Mouse (Mus musculus) lung, postnatal 36 days (tissue): ENCODE measurements around the gene Smarca4.

Source experiments
- DNase-seq: peaks from one replicate; pipeline ENCODE4 v3.0.0; 2022; ENCODE audit warnings: mixed read lengths

Gene Smarca4

DNA sequence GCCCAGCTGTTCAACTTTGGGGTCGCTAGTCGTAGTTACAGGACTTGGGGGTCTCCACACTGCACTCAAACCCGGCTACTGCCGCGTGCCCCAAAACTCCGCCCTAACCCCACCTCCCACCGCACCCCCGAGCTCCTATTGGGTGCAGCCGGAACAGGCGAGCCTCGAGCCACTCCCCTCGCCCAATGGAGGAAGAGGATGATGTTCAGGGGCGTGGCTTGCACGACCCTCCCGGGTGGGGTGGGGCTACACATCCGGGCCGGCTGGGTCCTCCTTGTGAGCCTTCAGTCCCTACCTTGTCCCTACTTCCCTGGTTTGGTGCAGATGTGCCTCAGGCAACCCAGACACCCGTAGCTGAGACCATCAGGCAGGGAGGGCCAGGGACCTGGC lies 108.2 kb downstream of the Smarca4 start:
- DNase-seq: peak; percentile 95

DNA sequence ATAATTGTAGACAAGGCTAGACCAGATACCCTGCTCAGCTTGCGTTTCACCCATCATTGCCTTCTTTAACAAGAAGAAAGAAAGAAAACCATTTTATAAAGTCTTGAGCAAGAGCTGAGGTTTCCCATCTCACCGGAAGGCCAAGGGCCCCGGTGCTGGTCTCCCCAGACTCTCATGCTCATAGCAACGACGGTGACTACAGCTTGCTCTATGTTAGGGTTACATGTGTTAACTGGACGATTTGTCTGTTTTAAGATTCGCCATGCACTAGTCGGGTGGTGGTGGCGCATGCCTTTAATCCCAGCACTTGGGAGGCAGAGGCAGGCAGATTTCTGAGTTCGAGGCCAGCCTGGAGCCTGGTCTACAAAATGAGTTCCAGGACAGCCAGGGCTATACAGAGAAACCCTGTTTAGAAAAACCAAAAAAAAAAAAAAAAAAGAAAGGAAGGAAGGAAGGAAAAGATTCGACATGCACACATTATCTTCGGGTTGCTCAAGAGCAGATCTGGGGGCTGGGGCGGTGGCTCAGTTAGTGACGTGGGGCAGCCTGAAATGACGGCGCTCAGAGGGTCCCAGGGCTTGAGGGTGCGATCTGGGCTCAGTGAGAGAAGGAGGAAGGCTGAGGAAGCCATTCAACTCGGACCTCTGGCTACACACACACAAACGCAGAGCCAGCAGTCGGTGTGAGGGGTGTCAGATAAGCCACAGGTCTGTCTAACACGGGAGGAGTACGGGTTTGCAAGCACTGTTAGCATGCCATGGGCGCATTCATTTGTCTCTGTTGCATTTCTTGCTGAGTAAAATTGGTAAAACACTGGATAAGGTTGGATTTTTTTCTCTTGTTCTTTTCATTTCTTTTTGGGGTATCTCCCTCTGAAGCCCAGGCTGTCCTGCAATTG lies 109.5 kb downstream of the Smarca4 start:
- no peak for DNase-seq

DNA sequence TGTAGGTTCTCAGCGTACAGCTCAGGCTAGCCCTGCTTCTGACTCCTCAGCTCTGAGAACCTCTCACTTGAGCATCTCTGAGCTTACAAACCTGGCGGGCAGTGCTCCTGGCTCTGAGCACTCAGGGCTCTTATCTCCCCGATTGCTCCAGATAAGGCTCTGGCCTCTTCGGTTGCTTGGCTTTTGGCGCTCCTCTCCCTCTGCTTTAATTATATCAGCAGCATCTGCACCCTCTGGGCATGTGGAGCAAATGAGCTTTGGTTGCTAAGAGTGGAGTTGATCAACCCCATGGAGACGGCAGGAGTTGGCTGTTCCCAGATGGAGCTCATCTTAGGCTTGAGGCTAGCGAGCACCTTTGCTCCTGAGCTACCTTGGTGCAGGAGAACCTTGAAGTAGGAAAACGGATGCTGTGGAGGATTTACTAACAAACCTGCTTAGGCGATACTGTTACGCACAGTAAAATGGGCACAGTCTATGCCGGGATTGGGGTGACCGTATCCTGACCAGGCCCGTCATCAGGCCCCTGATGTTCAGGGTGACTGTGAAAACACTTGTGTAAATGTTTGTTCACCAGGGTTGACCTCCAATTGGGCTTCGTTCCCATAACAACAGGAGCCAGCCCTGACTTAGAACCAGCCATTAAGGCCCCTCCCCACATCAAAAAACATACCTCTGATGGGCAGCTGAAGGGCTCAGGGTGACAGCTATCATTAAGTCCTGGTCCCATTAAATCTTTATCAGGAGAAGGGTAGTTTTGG lies 110.4 kb downstream of the Smarca4 start:
- DNase-seq: peak; percentile 42

DNA sequence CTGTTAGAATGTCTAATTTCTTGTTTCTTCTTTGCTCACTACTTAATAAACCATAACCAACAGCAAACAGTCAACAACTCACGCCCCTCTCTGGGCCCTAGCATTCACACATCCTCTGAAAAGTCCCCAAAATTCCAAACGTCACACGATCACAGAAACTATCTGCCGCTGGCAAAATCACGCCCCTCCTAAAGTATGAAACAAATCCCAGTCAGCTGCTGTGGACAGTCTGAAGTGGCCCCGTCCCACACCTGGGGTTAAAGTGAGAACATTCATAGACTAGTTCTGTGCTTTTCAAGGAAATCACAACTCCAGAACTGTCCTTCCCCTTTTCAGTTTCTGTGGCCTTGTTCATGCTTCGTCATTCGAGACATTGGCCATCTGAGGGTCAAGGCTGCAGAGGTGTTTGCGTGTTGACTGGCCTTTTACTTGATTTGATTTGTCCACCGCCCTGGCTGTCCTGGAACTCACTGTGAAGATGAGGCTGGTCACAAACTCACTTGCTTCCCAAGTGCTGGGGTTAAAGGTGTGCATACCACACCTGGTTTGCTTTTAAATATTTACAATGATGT lies 112.4 kb downstream of the Smarca4 start:
- peak; percentile 29 for DNase-seq

DNA sequence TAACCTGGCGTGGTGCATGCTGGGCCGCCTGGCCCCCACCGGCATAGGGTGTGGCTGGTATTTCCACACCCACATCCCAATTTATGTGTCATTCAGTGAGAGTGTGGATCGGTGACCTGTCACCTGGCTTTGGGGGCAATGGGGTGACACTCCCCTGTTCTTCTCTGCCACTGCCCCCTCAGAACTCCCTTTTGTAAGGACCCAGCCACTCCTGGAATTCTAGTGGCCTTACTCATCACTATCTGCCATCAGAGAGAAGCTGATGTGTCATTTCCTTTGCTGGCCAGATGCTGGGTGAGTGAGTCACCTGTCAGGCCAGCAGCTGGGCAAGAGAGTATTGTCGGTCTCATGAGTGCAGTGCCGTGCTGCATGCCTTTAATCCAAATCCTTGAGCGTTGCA lies 113.3 kb downstream of the Smarca4 start:
- no peak for DNase-seq

DNA sequence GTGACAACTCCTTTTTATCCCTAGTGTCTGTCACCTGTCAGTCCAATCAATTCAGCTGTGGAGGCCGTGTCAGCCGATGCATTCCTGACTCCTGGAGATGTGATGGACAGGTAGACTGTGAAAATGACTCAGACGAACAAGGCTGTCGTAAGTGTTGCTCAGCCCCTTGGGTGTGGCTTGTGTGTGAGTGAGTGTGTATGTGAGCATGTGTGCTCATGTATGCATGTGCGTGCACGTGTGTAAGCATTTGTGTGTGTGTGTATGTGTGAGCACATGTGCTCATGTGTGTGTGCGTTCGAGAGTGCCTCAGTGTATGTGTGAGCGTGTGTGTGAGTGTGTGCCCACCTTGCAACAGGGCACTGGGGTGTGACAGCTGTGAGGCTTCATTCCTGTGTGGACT lies 116.3 kb downstream of the Smarca4 start:
- no peak for DNase-seq

DNA sequence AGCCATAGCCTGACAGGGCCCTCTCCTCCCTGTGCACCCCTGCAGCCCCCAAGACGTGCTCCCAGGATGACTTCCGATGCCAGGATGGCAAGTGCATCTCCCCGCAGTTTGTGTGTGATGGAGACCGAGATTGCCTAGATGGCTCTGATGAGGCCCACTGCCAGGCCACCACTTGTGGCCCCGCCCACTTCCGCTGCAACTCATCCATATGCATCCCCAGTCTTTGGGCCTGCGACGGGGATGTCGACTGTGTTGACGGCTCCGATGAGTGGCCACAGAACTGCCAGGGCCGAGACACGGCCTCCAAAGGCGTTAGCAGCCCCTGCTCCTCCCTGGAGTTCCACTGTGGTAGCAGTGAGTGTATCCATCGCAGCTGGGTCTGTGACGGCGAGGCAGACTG lies 117.5 kb downstream of the Smarca4 start:
- DNase-seq: no peak

DNA sequence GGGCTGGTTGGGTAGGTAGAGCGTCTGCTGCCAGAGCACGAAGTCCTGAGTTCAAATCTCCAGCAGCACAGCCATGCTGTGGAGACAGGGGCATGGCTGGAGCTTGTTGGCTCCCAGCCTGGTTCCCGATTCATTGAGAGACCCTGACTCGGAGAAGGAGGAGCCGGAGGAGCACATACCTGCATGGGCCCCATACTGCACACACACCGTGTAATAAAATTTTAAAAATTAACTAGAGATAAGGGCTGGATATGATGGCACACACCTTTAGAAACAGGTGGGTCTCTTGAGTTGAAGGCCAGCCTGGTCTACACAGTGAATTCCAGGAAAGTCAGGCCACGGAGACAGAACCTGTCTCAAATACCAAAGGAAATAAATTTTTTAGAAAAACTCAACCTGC lies 118.0 kb downstream of the Smarca4 start:
- DNase-seq: no peak

DNA sequence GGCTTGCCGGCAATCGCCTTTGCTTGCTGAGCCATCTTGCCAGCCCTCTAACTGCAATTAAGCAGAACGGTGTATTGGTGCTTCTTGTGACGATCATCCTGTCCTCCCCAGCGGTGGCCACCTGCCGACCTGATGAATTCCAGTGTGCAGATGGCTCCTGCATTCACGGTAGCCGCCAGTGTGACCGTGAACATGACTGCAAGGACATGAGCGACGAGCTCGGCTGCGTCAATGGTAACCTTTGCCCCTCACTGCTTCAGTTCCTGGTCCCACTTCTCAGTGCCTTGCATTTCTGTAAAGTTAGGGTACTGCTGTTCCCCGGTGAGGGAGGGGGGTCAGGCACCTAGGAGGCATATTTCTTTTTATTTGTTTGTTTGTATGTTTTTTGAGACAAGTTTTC lies 119.2 kb downstream of the Smarca4 start:
- no peak for DNase-seq

DNA sequence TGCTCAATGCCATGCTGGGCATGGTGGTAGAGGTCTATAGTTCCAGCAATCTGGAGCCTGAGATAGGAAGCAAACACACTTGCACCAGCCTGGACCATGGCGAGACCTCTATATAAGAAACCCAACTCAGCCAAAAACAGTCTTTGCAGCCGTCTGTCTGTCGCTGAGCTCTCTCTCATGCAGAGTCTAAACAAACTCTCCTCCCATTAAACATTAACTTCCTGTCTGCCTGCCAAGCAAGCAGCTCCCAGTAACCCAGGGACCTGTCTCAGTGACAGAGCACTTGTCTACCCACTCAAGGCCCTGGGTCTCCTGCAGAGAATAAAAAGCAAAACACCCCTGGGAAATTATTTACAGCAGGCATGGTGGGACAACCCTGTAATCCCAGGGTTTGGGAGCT lies 120.6 kb downstream of the Smarca4 start:
- DNase-seq: peak; percentile 61

DNA sequence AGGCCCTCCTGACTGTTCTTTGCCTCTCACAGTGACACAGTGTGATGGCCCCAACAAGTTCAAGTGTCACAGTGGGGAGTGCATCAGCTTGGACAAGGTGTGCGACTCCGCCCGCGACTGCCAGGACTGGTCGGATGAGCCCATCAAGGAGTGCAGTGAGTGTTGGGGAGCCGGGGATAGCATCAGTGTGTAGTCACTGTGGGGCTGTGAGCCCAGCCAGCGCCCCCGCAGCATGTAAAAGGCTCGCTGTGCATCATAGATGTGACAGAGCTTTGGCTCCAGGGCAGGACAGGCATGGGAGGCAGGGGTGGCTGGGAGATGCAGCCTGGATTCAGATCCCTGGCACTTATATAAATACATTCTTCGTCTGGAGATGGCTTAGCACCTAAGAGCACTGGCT lies 121.2 kb downstream of the Smarca4 start:
- no peak for DNase-seq

DNA sequence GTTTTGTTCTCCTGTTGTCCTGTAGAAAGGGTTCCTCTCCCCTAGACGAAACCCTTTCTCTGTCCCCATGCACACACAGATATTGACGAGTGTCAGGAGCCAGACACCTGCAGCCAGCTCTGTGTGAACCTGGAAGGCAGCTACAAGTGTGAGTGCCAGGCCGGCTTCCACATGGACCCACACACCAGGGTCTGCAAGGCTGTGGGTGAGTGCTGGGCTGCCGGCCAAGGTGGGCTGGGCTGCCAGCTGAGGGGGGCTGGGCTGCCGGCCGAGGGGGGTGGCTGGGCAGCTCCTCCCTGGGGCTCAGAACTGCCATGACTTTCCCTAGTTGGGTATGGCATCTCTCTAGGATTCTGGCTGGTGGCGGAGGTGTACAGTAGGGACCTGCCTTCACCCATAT lies 122.8 kb downstream of the Smarca4 start:
- no peak for DNase-seq

DNA sequence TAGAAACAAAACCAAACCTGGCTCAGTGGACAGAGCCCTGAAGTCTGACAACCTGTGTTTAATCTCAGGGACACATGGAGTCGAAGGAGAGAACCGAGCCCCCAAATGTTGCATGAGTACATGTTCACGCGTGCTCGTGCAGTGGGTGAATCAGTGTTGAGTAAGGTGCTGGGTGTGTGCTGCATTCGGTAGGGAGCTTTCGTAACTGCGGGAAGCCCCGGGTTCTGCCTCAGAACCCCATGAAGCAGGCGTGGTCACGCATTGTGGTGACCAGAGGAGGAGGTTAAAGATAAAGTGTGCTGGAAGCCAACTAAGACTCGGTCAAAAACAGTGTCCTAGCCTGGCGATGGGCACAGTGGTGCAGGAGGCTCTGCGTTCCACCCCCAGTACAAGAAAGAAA lies 124.5 kb downstream of the Smarca4 start:
- DNase-seq: no peak

DNA sequence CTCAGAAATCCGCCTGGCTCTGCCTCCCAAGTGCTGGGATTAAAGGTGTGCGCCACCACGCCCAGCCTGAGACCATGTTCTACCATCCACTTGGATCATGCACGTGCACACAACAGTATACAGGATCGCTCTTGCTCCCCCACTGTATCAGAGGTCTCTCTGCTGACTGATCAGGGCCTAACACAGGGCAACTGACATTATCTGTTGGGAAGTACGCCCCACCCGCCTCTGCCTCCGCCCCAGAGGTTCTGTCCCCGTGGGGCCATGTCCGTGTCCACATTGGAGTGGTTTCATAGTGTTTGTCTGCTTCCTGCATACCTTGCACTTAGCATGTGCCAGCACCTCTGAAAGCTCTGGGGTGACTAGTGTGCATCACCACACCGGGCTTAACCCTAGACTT lies 125.5 kb downstream of the Smarca4 start:
- DNase-seq: no peak

DNA sequence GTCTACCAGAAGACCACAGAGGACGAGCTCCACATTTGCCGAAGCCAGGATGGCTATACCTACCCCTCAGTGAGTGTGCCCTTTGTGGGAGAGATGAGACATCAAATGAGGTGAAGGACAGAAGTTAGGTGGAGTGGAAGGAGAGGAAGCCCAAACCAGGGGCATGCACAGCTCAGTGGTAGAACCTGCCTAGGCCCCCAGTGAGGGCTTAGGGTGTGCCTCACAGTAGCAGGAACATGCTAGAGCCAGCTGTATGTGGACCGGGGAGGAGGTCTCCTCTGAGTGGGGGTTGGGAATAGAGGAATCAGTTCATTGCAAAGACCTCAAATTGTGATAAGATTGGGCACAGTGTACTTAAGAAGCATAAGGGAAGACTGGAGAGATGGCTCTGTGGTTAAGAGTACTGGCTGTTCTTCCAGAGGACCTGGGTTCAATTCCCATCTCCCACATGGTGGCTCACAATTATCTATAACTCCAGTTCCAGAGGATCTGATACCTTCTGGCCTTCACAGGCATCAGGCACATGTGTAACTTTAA lies 131.3 kb downstream of the Smarca4 start:
- no peak for DNase-seq

DNA sequence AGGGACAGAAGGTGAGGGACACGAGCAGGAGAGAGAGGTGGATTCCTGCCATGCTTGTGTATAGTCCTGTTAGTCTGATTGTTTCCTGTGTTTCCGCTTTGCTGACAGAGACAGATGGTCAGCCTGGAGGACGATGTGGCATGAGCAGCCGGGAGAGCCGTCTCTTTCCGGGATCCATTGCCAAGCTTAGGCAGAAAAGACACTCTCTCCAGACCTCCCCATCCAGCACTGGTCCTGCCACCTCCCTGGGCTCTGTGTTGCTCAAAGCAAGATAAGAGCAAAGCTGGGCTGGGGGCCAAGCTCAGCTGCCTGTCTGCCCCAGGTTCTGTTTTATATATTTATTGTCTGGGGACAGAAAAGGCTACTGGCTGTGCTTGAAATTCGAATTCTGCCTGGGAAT lies 132.1 kb downstream of the Smarca4 start:
- peak; percentile 83 for DNase-seq

DNA sequence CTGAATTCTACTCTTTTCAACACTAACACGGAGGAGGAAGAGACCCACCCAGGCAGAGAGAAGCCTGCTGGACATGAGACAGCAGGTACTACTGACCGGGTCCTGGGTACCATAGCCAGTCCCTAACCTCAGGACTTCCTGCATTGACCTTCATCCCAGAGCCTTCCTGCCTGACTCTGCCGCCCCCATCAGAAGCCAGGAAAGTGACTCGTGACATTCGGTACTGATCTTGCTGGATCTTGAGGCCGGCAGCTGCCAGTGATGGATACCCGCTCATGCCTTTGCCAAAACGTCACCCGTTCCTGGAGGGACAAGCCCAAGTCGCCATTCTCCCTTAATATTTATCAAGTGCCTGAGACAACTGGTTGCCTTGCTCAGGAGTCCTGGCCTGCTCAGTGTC lies 132.5 kb downstream of the Smarca4 start:
- DNase-seq: no peak

DNA sequence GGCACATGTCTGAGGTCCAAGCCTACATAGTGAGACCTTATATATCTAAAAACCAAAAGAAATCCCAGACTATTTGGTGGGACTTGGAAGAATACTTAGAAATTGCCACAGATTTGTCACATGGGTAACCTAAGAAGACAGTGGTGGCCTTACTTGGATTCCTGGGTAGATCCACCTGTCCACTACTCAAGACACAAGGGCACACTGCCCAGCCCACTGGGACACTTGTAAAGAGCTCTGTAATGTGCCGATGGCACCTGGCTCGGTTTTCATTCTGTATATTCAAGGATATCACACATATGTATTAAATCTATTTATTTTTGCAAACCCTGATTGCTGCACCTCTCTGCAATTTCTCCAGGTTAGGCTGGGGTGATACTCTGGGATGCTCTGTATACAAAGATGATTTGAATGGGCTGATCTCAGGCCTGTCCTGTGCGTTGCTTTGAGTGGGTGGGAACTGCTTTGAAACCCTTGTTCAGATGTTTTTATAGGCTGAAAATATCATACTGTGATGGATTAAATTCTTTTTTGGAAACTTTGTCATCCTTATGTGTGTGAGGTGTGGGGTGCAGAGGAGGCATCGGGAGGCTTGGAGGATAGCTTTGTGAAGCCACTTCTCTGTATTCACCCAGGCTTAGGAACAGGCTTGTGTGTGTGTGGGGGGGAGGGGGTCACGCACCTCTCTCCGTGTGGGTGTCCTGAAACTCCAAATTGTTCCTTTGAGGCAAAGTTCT lies 133.6 kb downstream of the Smarca4 start:
- no peak for DNase-seq

DNA sequence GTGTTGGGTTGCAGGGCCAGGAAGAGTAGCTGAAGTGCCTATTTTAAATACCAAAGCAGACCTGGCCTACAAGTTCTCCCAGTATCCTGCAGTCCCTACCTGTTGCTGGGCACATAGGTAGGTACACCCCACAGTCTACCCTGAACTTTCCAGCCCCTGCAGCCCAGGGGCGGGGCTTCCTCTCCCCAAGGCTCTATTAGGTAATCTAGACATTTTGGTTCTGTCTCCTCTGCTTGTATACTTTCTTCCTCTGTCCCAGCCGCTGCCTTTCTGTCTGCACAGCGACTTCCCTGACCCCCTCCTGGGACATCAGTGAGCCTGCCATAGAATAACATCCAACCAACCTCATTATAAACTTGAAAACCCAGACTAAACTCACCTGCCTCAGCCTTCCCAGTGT lies 134.4 kb downstream of the Smarca4 start:
- DNase-seq: no peak

DNA sequence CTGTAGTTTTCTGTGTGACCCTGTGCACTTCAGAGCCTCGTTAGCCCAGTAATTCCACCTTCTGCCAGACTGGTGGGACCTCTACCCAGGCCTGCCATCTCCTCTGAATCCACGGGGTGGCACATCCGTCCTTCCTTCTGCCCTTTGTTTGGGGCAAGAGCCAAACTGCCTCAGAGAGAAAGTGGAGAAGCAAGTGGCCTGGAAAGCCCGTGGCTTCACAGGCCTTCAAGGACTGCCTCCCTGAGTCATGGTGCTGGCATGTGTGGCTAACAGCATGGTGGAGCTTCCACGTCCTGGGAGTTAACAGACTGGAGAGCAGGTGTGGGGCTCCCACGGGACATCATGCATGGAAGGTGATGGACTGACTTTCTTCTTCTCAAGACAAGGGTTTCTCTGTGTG lies 135.4 kb downstream of the Smarca4 start:
- peak; percentile 78 for DNase-seq

DNA sequence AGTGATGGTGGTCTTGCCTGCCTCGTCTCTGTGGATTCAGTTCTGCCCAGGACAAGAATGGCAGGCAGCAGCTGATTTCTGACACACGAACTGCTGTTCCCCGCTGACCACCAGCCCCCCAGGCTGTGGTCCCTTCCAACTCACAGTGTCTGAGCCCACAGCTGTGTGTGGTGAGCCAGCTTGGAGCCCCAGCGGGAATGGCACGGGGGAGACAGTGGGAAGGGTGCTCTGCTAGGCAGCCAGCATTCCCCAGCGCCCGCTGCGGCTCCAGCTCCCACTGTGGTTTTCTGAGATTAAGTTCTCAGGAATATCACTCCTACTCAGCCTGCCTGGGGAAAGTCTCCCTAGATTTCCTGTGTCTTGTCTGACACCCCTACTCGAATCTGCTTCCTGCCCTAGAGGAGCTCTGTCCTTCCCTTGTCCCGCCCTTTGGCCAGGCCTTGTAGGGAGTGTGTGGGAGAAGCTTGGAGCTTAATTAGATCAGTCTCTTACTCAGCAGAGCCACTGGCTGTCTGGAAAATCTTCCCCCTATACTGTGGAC lies 136.4 kb downstream of the Smarca4 start:
- peak; percentile 55 for DNase-seq
